Mouse (Mus musculus): ENCODE measurements around the gene Hnrnph3.

DNA sequence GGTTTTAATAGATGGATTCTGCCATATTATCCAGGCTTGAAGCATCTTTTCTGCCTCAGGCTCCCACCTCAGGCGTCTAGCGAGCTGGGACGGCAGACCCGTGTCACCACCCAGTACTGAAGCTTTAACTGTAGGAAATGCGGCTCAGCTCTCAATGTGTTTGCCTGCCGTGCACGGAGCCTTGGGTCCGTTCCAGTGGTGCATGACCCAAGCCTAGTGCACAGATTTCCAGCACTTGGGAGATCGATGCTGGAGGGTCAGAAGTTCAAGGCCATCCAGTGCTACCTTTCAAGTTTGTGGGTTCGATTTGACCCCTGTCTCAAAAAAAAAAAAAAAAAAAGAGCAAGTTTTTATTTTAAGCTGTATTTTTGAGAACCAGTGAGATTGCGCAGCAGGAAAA lies 58.2 kb downstream of the Hnrnph3 start:
- TF ChIP-seq CTCF (IDR thresholded peaks at IDR 0.05; ENCODE audit: borderline replicate concordance, insufficient read depth, low read depth, low read length), result no peak
- no peak for TF ChIP-seq POLR2A (IDR thresholded peaks at IDR 0.05; ENCODE audit: borderline replicate concordance, insufficient read depth, low read length)
